Mouse (Mus musculus) ES-E14 (cell line): ENCODE results near the gene Casp3.

Experiments
- CHD2 ChIP-seq: IDR thresholded peaks from 2 replicates; pipeline ENCODE4 v1.6.1; 2014; ENCODE audit warnings: mild to moderate bottlenecking, low read depth, low read length, inconsistent platforms
- HCFC1 ChIP-seq: IDR thresholded peaks from 2 replicates; pipeline ENCODE4 v1.6.1; 2012; ENCODE audit warnings: low read length, inconsistent platforms, borderline replicate concordance; ENCODE audit not compliant: insufficient read depth
- ZC3H11A ChIP-seq: IDR thresholded peaks from 2 replicates; pipeline ENCODE4 v1.6.1; 2012; ENCODE audit warnings: low read depth, mild to moderate bottlenecking, inconsistent platforms, low read length, borderline replicate concordance

DNA sequence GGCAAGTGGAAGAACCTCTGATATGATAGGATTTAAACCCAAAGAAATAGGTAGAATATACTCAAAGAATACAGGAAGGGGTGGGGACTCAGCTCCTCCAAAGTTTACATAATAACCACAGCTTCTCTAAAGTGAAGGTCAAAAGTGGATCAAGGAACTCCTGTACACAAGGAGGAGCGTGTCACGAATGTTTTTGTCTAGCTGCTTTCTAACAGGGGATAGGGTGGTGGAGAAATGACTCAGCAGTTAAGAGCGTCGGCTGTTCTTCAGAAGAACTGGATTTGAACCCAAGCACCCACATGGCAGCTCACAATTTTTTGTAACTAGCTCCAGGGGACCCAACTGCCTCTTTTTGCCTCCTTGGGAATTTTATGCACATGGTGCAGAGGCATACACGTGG lies 22.8 kb downstream of the Casp3 start:
- TF ChIP-seq ZC3H11A: no peak
- TF ChIP-seq CHD2: no peak
- no peak for TF ChIP-seq HCFC1
